Mouse (Mus musculus) embryonic facial prominence, embryonic 10.5 days (tissue): Measurements from ENCODE around the gene Asb5. TPM values are rescaled to one million over a fixed set of nuclear protein-coding genes. Genes with fewer than 3 reads are reported as not detected.

Source experiments
- DNase-seq: peaks from one replicate; pipeline ENCODE4 v3.0.0-alpha.2; 2017; ENCODE audit warnings: low spot score
- H3K27ac ChIP-seq: fragments of 300-500 bp; sonication (generic); replicated peaks from 2 replicates; pipeline ENCODE4 v1.5.1; 2016; ENCODE audit warnings: mild to moderate bottlenecking
- H3K27me3 ChIP-seq: fragments of 300-500 bp; sonication (generic); replicated peaks from 2 replicates; pipeline ENCODE4 v1.6.1; 2016; ENCODE audit warnings: low read depth, mild to moderate bottlenecking; ENCODE audit not compliant: poor library complexity, severe bottlenecking
- H3K36me3 ChIP-seq: fragments of 300-500 bp; sonication (generic); replicated peaks from 2 replicates; pipeline ENCODE4 v1.6.1; 2016; ENCODE audit warnings: mild to moderate bottlenecking, moderate library complexity
- H3K4me1 ChIP-seq: fragments of 300-500 bp; sonication (generic); 2 replicates; pipeline ENCODE4 v1.6.1; 2016
- H3K4me3 ChIP-seq: fragments of 300-500 bp; sonication (generic); 2 replicates; pipeline ENCODE4 v1.5.1; 2016; ENCODE audit warnings: mild to moderate bottlenecking, moderate library complexity
- H3K9me3 ChIP-seq: fragments of 300-500 bp; sonication (generic); 2 replicates; pipeline ENCODE4 v1.6.1; 2016; ENCODE audit warnings: mild to moderate bottlenecking
- WGBS: fragments of 180-500 bp; shearing (Covaris S2); methylation state at CpG from one replicate; pipeline ENCODE4 v1.1.7; 2016; 5-methylcytosine and 5-hydroxymethylcytosine counted together
- polyA plus RNA-seq: library from polyadenylated mRNA; unstranded; fragments of >200 nt; fragmentation: Nextera tagmentation; extraction: Ambion mirVana; gene quantifications from 2 replicates; pipeline ENCODE4 v1.2.1, GENCODE M21; 2016

The Asb5 gene
- polyA plus RNA-seq, 1 experiment from 2014 or later, result 4.8 TPM

- Histone ChIP-seq H3K9me3 (no peaks in the 10 kb centered on the region), H3K27ac (no peak overlapping the region), H3K4me3 (no peak overlapping the region), H3K36me3 (no peaks in the 10 kb centered on the region), H3K27me3 (no peaks in the 10 kb centered on the region), H3K4me1 (no peaks in the 10 kb centered on the region)
- DNase-seq, result no peak
- 95% methylated on average over 12 of the region's 12 CpGs for WGBS
Observed at GRCm38 (mm10) chr8:54550026-54550574, 20.7 kb downstream of the Asb5 start.

- Histone ChIP-seq H3K4me1 (no peaks in the 10 kb centered on the region), H3K36me3 (no peaks in the 10 kb centered on the region), H3K27me3 (no peaks in the 10 kb centered on the region), H3K9me3 (no peaks in the 10 kb centered on the region), H3K4me3 (no peak overlapping the region), H3K27ac (no peak overlapping the region)
- 89% methylated on average over 2 of the region's 2 CpGs for WGBS
- DNase-seq, result no peak
Observed at GRCm38 (mm10) chr8:54554921-54555320, 25.5 kb downstream of the Asb5 start.

- WGBS, result 80% methylated on average over 4 of the region's 4 CpGs
- Histone ChIP-seq H3K27ac (no peak overlapping the region), H3K36me3 (no peaks in the 10 kb centered on the region), H3K4me1 (no peaks in the 10 kb centered on the region), H3K27me3 (no peaks in the 10 kb centered on the region), H3K9me3 (no peaks in the 10 kb centered on the region), H3K4me3 (no peak overlapping the region)
- DNase-seq, result no peak
Observed at GRCm38 (mm10) chr8:54562137-54562536, 32.8 kb downstream of the Asb5 start.

- H3K36me3 ChIP-seq, result no peaks in the 10 kb centered on the region
- H3K27me3 ChIP-seq, result no peaks in the 10 kb centered on the region
- H3K4me1 ChIP-seq, result no peaks in the 10 kb centered on the region
- H3K4me3 ChIP-seq, result no peak overlapping the region
- H3K9me3 ChIP-seq, result no peaks in the 10 kb centered on the region
- WGBS, result 95% methylated on average over 1 of the region's 1 CpGs
- no peak overlapping the region for H3K27ac ChIP-seq
- DNase-seq, result no peak
Observed at GRCm38 (mm10) chr8:54565181-54565580, 35.8 kb downstream of the Asb5 start.

- no peak overlapping the region for H3K4me3 ChIP-seq
- H3K9me3 ChIP-seq, result no peaks in the 10 kb centered on the region
- H3K4me1 ChIP-seq, result peaks cover 4% of the 10 kb centered on the region
- no peak for DNase-seq
- no peaks in the 10 kb centered on the region for H3K27me3 ChIP-seq
- 85% methylated on average over 7 of the region's 7 CpGs for WGBS
- no peaks in the 10 kb centered on the region for H3K36me3 ChIP-seq
- no peak overlapping the region for H3K27ac ChIP-seq
Observed at GRCm38 (mm10) chr8:54565603-54566260, 36.4 kb downstream of the Asb5 start.

GRCm38 (mm10) chr8:54567168-54567567, 37.8 kb downstream of the Asb5 start:
- Histone ChIP-seq H3K4me1 (peaks cover 12% of the 10 kb centered on the region), H3K36me3 (no peaks in the 10 kb centered on the region), H3K9me3 (no peaks in the 10 kb centered on the region), H3K27ac (no peak overlapping the region), H3K4me3 (no peak overlapping the region), H3K27me3 (no peaks in the 10 kb centered on the region)
- 81% methylated on average over 2 of the region's 2 CpGs for WGBS
- DNase-seq, result no peak

GRCm38 (mm10) chr8:54570618-54571609, 41.5 kb downstream of the Asb5 start:
- no peaks in the 10 kb centered on the region for H3K9me3 ChIP-seq
- H3K4me1 ChIP-seq, result peaks cover 12% of the 10 kb centered on the region
- no peaks in the 10 kb centered on the region for H3K36me3 ChIP-seq
- DNase-seq, result no peak
- WGBS, result 63% methylated on average over 15 of the region's 15 CpGs
- H3K4me3 ChIP-seq, result no peak overlapping the region
- no peaks in the 10 kb centered on the region for H3K27me3 ChIP-seq
- H3K27ac ChIP-seq, result no peak overlapping the region

- no peak overlapping the region for H3K27ac ChIP-seq
- no peak overlapping the region for H3K4me3 ChIP-seq
- H3K4me1 ChIP-seq, result no peaks in the 10 kb centered on the region
- no peaks in the 10 kb centered on the region for H3K9me3 ChIP-seq
- H3K27me3 ChIP-seq, result no peaks in the 10 kb centered on the region
- WGBS, result 81% methylated on average over 3 of the region's 3 CpGs
- no peak for DNase-seq
- H3K36me3 ChIP-seq, result no peaks in the 10 kb centered on the region
Observed at GRCm38 (mm10) chr8:54581436-54581835, 52.1 kb downstream of the Asb5 start.

GRCm38 (mm10) chr8:54582886-54583285, 53.5 kb downstream of the Asb5 start:
- Histone ChIP-seq H3K27ac (no peak overlapping the region), H3K4me3 (no peak overlapping the region), H3K4me1 (no peaks in the 10 kb centered on the region), H3K27me3 (no peaks in the 10 kb centered on the region), H3K36me3 (no peaks in the 10 kb centered on the region), H3K9me3 (no peaks in the 10 kb centered on the region)
- no peak for DNase-seq
- WGBS, result 61% methylated on average over 1 of the region's 1 CpGs

GRCm38 (mm10) chr8:54594634-54595033, 65.3 kb downstream of the Asb5 start:
- no peak for DNase-seq
- WGBS, result 91% methylated on average over 5 of the region's 5 CpGs
- H3K27ac ChIP-seq, result no peak overlapping the region

GRCm38 (mm10) chr8:54596051-54596450, 66.7 kb downstream of the Asb5 start:
- 69% methylated on average over 2 of the region's 2 CpGs for WGBS
- no peaks in the 10 kb centered on the region for H3K27me3 ChIP-seq
- DNase-seq, result no peak
- H3K4me3 ChIP-seq, result no peak overlapping the region
- peaks cover 7% of the 10 kb centered on the region for H3K4me1 ChIP-seq
- no peak overlapping the region for H3K27ac ChIP-seq
- H3K9me3 ChIP-seq, result no peaks in the 10 kb centered on the region
- no peaks in the 10 kb centered on the region for H3K36me3 ChIP-seq

More at GRCm38 (mm10) chr8:54594634-54595033, 65.3 kb downstream of the Asb5 start:
- Histone ChIP-seq H3K9me3 (no peaks in the 10 kb centered on the region), H3K4me1 (no peaks in the 10 kb centered on the region), H3K36me3 (no peaks in the 10 kb centered on the region), H3K27me3 (no peaks in the 10 kb centered on the region), H3K4me3 (no peak overlapping the region)

GRCm38 (mm10) chr8:54596940-54597339, 67.6 kb downstream of the Asb5 start:
- DNase-seq, result no peak
- Histone ChIP-seq H3K4me3 (no peak overlapping the region), H3K27me3 (no peaks in the 10 kb centered on the region), H3K27ac (no peak overlapping the region), H3K36me3 (no peaks in the 10 kb centered on the region), H3K4me1 (peaks cover 7% of the 10 kb centered on the region), H3K9me3 (no peaks in the 10 kb centered on the region)
- 82% methylated on average over 2 of the region's 2 CpGs for WGBS
